Mouse (Mus musculus) C2C12 (cell line): ENCODE measurements at regions not wholly inside any gene's neighbourhood (a gene's known extent, or its start where the extent isn't known, plus 50 kb on each side); places are given as distances from the start of the nearest gene placed in this dataset.

Experiments
- H3K27me3 ChIP-seq: one replicate; pipeline ENCODE4 v1.6.1; 2011; ENCODE audit not compliant: control insufficient read depth, insufficient read depth, insufficient read length
- H3K36me3 ChIP-seq: one replicate; pipeline ENCODE4 v1.6.1; 2011; ENCODE audit not compliant: control insufficient read depth, insufficient read depth
- H3K4me3 ChIP-seq: one replicate; pipeline ENCODE4 v1.5.1; 2011; ENCODE audit warnings: mild to moderate bottlenecking, control low read depth; ENCODE audit not compliant: poor library complexity, insufficient read depth, severe bottlenecking
- H3K79me2 ChIP-seq: one replicate; pipeline ENCODE4 v1.6.1; 2011; ENCODE audit not compliant: control insufficient read depth, insufficient read depth
- H3K79me3 ChIP-seq: one replicate; pipeline ENCODE4 v1.6.1; 2011; ENCODE audit warnings: low read depth, control low read depth
- H3ac ChIP-seq: one replicate; pipeline ENCODE3; 2011; ENCODE audit warnings: low read depth; ENCODE audit not compliant: control insufficient read depth, insufficient read length
- CEBPB ChIP-seq: IDR thresholded peaks from one replicate; pipeline ENCODE4 v1.6.1; 2011; ENCODE audit warnings: low read depth, mild to moderate bottlenecking, control low read depth, moderate library complexity
- CTCF ChIP-seq: IDR thresholded peaks from one replicate; pipeline ENCODE4 v1.5.1; 2011; ENCODE audit not compliant: control insufficient read depth, insufficient read depth, insufficient read length
- FOSL1 ChIP-seq: IDR thresholded peaks from one replicate; pipeline ENCODE4 v1.8.0; 2011; ENCODE audit warnings: mild to moderate bottlenecking, low read length; ENCODE audit not compliant: poor library complexity, insufficient read depth, severe bottlenecking
- MAX ChIP-seq: IDR thresholded peaks from one replicate; pipeline ENCODE4 v1.6.1; 2011; ENCODE audit warnings: mild to moderate bottlenecking, control low read depth
- MYOD1 ChIP-seq: IDR thresholded peaks from one replicate; pipeline ENCODE4 v1.6.1; 2011; ENCODE audit warnings: low read depth; ENCODE audit not compliant: control insufficient read depth, insufficient read length
- MYOG ChIP-seq: IDR thresholded peaks from one replicate; pipeline ENCODE4 v1.6.1; 2011; ENCODE audit not compliant: control insufficient read depth, insufficient read length; ENCODE audit errors: extremely low read depth
- USF1 ChIP-seq: IDR thresholded peaks from one replicate; pipeline ENCODE4 v1.6.1; 2011; ENCODE audit warnings: low read depth, mild to moderate bottlenecking, control low read depth, moderate library complexity

DNA sequence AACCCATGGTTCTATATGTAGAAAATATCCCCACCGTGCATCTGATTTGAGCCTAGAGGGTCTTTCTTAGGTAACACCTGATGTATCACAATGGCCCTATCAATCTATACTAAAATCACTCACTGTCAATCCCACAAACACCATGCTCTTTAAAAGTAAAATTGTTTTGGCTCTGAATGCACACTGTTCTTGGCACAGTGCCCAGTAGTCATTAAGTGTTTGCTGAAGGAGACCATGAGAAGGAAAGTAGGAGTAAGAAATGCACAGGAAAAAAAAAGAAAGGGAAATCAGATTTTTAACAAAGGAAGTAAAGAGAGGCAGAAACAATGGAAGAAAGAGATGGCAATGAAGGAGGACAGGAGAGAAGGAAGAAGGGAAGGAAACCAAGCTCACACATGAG lies 175.0 kb upstream of the Gm10192 start:
- H3K79me2 ChIP-seq: no peaks in the 10 kb centered on the region
- H3K4me3 ChIP-seq: no peak overlapping the region
- TF ChIP-seq CEBPB (no peak), MYOG (no peak), MYOD1 (no peak), FOSL1 (no peak), USF1 (no peak), MAX (no peak), CTCF (no peak)
- H3K36me3 ChIP-seq: no peaks in the 10 kb centered on the region
- H3K27me3 ChIP-seq: no peaks in the 10 kb centered on the region
- no peak overlapping the region for H3ac ChIP-seq
- H3K79me3 ChIP-seq: no peaks in the 10 kb centered on the region

DNA sequence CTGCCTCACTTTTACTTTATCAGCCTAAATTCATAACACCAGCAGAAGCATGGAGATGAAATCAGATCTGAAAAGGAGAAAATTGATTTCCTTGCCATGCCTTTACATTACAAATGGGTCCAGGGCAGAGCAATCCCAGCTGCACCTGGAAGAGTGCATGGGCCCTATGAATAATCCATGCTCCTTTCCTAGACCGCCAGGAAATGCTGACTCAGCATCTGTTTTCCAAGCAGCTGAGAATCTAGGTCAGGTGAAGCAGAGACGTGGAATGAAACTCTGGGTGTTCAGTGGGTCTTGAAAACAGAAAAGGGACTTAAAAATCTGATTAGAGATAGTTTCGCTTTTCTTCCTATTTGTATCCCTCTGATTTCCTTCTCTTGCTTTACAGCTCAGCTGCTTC lies 163.8 kb upstream of the Gm10192 start:
- H3ac ChIP-seq: no peak overlapping the region
- H3K27me3 ChIP-seq: no peaks in the 10 kb centered on the region
- no peaks in the 10 kb centered on the region for H3K79me3 ChIP-seq
- H3K4me3 ChIP-seq: no peak overlapping the region
- TF ChIP-seq MYOD1 (no peak), CTCF (no peak)
- no peaks in the 10 kb centered on the region for H3K36me3 ChIP-seq
- H3K79me2 ChIP-seq: no peaks in the 10 kb centered on the region

DNA sequence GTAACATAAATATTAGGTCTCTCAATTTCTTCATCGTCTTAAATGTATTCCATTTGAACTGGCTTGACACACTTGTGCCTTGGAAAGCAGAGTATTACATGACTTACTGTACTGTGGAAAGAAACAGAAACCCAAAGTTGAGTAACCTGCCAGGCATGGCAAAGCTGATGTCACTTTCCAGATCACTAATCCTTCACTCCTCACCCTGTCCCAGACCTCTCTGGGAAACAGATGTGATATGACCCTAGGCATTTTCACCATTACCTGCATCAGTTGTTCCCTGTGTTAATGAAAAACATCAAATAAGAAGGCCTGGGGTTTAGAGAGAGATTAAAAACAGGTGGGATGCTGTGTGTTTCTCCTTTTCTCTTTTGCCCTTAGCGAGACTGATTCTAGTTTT lies 161.4 kb upstream of the Gm10192 start:
- no peak overlapping the region for H3ac ChIP-seq
- no peaks in the 10 kb centered on the region for H3K79me2 ChIP-seq
- TF ChIP-seq CEBPB (no peak), FOSL1 (no peak), MYOD1 (no peak), MAX (no peak), MYOG (no peak), USF1 (no peak), CTCF (no peak)
- no peak overlapping the region for H3K4me3 ChIP-seq
- H3K27me3 ChIP-seq: no peaks in the 10 kb centered on the region
- no peaks in the 10 kb centered on the region for H3K36me3 ChIP-seq
- H3K79me3 ChIP-seq: no peaks in the 10 kb centered on the region

DNA sequence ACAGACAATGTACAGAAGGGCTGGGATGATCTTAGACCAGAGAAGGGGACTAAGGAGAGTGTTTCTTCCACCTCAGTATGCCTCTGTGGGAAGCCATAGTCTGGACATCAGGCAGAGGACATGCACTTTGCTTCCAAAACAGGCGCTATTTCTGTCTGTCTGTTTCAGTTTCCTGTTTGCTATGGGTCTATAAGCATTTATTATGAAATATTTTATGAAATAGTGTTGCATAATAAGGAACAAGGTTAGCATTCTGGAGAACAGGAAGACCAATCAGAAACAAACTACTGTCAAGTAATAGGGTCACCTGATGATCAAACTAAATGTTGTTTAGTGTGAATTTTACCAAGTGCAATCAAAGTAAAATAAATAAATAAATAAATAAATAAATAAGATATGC lies 160.4 kb upstream of the Gm10192 start:
- H3K79me3 ChIP-seq: no peaks in the 10 kb centered on the region
- TF ChIP-seq USF1 (no peak), MAX (no peak), MYOG (no peak), CEBPB (no peak), CTCF (no peak), MYOD1 (no peak), FOSL1 (no peak)
- H3K79me2 ChIP-seq: no peaks in the 10 kb centered on the region
- no peak overlapping the region for H3K4me3 ChIP-seq
- no peaks in the 10 kb centered on the region for H3K36me3 ChIP-seq
- H3ac ChIP-seq: no peak overlapping the region
- H3K27me3 ChIP-seq: no peaks in the 10 kb centered on the region
